Mouse (Mus musculus) hindlimb bud, embryonic 11.5 days (tissue): ENCODE measurements around the gene Bdkrb1.

Experiments used
- DNase-seq: peaks from one replicate; pipeline ENCODE4 v3.0.0-alpha.2; 2012; ENCODE audit warnings: low read depth, low spot score; ENCODE audit errors: extremely low spot score

Gene Bdkrb1

DNA sequence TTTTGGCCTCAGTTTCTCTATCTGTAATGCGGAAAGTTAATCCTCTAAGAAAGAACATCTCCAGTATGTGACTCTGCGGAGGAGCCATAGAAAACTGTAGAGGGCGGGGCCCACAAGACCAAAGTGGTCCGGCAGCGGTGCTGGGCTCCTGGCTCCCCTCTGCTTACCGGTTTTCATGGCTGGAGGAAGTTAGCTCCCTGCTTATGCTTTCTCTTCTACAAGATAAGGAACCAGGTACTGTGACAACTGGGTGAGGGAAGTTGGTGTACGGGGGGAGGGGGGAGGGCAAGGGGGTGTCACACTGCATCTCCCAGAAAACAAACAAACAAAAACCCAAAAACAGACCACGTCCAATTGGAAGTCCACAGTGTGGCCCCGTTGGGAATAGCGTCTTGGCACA lies 4.4 kb upstream of the Bdkrb1 start:
- DNase-seq, result no peak

- DNase-seq, result no peak
Observed at GRCm38 (mm10) chr12:105599098-105599497, 3.8 kb upstream of the Bdkrb1 start.

DNA sequence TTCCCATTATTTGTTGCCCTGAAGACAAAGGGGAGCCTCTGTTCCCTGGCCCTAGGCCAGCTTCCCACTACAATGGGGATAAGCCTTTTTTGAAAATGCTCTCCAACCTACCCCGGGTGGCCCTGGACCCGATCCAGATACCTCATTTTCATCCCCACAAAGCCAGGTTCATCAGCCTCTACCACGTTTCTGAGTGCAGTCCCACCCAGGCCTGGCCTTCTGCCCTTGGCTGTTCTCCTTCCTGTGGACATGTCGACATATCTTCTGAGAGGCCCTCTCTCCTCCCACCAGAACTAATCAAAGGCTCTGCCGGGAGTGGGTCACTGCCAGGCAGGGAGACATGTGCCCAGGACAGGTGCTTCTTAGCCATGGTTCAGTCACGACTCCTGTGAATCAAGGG lies 1.3 kb upstream of the Bdkrb1 start:
- DNase-seq, result no peak

- DNase-seq, result no peak
Observed at GRCm38 (mm10) chr12:105603904-105604303, 1.0 kb downstream of the Bdkrb1 start.

DNA sequence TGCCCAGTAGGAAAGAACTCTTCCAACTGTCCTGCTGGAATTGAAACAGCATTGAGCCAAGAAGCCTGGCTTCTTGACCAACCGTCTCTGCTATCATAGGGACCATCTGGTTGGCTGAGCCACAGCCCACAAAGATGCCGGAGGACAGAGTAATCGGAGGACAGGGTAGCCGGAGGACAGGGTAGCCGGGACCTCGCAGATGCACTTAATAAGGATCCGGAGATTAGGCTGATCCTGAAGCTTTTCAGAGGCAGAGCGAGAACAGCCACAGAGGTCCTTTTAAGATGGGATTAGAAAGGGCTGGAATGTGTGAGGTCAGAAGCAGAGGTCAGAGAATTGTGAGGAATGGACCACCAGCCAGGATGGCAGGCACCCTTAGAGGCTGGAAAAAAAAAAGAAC lies 2.3 kb downstream of the Bdkrb1 start:
- DNase-seq, result no peak

DNA sequence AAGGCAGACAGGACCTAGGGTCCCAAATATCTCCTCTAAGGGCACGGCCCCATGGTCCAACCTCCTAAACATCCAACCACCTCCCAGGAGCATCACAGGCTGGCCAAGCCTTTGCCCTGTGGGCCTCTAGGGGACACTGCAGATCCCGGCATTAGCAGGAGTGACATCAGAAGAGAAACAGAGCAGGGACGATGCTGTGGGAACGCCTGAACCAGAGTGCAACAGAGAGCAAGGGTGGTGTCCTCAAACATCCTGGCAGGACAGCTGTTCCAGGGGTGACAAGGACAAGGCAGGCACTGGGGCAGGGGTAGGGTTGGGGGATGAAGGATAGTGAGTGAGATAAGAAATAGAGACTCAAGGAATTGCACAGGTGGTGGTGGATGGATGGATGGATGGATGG lies 4.0 kb downstream of the Bdkrb1 start:
- no peak for DNase-seq

GRCm38 (mm10) chr12:105611045-105611444 lies 8.2 kb downstream of the Bdkrb1 start:
- DNase-seq, result no peak

GRCm38 (mm10) chr12:105611748-105612147 lies 8.9 kb downstream of the Bdkrb1 start:
- peak; percentile 39 for DNase-seq

GRCm38 (mm10) chr12:105613559-105613958 lies 10.7 kb downstream of the Bdkrb1 start:
- no peak for DNase-seq

DNA sequence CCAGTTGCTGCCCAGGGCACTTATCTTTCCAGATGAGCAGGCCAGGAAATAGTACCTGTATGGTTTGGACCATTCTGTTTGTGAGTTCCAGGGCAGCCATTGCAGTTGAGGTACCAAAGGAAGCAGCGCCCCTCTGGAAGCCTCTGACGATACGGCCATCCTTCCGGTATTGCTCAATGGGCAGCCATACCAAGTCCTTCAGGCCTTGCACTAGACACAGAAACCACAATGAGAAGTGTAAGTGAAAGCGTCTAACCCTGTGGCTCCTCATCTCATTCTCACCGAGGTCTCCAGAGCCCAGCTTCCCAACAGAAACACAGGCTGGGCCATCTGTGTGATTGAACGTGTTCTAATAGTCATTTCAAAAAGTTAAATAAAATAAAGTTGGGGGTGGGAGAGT lies 19.2 kb downstream of the Bdkrb1 start:
- DNase-seq, result no peak

DNA sequence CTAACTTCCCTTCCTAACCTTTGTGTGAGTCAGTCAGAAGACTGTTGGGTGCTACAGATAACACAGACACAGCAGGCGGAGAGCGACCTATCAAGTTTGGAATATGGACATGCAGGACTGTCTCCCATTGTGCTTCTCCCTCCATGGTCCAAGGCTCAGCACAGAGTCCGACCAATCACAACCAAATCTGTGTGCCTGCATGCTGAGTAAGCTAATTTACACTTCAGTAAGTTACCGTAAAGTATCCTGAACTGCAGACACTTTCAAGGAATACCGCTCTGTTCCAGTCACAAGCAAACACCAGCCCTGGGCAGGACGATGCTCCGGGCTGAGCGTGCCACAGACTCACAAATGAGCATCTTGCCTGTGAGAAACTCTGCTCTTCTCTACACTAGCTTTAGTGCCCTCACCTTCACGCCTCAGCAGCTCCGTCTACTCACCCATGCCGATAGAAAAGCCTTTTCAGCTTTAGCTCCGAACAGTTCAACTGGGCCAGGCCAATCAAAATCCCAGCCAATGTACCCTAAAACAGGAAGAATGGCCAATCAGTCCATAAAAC lies 20.2 kb downstream of the Bdkrb1 start:
- no peak for DNase-seq

DNA sequence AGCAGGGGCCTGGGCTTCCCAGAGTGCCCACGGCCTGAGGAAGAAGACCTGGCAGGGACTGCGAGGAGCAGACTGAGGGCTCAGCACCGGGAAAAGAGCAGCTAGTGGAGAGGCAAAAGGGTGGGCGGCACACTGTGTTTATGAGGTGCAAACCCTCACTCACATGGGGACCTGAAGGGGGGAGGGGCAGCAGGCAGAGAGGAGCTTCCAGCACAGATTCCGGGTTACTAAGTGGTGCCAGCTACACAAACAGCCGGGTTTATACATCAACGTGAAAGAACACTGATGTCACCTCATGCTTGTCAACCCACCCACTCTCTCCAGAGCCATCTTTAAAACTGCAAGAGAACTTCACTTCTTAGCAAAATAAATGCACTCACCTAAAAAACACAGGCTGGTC lies 22.9 kb downstream of the Bdkrb1 start:
- DNase-seq, result no peak

DNA sequence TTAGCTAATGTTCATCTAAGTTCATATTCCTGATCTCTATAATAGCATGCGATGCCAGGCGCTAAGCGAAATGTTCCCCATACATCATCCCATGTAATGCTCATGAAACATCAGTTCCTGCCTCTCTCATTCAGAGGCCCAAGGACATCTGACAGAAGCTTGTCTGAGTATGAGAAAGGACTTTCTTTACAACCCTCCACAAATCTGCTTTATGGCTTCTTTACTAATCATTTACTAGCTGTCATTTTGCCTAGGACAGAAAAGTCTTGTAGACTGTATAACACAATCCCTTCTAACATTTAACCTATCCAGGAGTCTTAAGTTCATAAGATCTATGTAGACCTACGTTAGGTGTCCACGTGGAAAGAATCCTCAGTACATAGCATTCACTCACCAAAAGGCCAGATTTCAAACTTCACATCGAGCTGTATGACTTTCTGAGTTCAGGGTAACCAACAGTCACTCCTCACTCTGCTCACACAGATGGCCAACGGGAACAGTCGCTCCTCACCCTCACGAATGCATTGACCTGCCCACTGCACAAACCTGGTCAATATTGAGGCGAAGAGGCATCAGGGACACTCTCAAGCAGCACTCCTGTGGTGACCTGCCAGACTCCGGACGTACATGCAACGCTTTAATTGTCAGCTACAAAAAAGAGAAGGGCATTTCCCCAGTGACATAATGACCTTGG lies 31.6 kb downstream of the Bdkrb1 start:
- no peak for DNase-seq

DNA sequence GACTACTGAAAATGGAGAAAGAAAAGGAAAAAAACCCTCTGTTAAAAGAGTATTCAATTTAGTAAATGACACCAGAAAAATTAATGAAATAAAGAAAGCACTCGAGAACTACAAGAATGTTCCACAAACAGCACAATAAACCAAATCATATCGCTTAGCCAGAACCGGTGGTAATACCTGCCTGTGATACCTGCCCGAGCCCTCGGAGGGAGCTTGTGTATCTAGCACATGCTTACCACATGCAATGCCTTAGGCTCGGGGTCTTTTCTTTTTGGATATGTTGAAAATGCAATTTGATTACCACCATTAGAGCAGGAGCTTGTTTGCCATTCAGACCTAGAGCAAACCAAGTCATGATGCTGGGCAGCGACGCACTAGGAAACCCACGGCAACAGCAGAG lies 33.7 kb downstream of the Bdkrb1 start:
- no peak for DNase-seq

DNA sequence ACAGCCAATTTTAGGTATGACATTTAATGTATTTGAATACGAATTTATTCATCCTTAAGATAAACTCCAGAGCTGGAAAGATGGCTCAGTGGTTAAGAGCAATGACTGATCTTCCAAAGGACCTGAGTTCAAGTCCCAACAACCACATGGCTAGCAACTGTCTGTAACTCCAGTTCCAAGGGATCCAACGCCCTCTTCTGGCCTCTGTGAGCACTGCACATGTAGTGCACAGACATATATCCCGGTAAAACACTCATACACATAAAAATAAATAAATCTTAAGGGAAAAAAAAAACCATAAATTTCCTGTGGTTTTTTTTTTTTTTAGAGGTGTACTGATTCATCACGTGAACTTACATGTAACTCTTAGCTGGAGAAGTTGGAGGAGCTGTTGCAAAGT lies 34.7 kb downstream of the Bdkrb1 start:
- DNase-seq, result no peak

DNA sequence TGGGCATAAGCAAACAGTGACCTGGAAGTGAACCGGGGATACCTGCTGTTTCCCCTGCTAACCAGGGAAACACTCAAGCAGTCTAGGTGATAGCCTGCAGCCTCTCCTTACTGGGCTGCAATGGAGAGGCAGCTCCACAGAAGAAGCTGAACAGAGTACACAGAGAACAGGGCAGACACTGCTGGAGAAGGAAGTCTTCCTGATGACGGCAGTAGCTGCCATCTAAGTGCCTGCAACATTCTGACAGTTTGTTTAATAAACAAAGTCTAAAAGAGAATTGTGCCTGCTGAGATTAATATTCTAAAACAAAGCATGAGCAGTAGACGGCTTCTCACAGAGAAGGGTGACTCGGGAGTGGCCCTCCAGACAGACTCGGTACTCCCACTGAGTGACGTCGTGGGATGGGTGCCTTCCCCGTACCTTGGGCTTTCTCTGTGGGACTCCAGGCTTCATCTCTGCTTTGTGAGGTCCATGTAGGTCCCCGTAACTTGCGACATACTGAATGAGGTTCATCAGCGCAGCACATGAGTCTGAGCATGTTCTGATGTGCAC lies 40.0 kb downstream of the Bdkrb1 start:
- no peak for DNase-seq
